Mouse (Mus musculus) MEL (cell line): ENCODE data around the gene Rab31. TPM values are rescaled to one million over a fixed set of nuclear protein-coding genes. Genes with fewer than 3 reads are reported as not detected.

ENCODE experiments used
- DNase-seq: peaks from one replicate; pipeline ENCODE4 v3.0.0; 2011; ENCODE audit warnings: low read depth, low spot score
- H3K27ac ChIP-seq: 2 replicates; pipeline ENCODE4 v1.5.1; 2012; ENCODE audit warnings: low read depth, mild to moderate bottlenecking, control low read depth, low read length, moderate library complexity; ENCODE audit not compliant: control insufficient read depth
- H3K27me3 ChIP-seq, 2 experiments: fragments of 150-350 bp in 1 of 2; sonication (generic) in 1 of 2; 2 replicates each; pipeline ENCODE4 v1.6.1; 2012; ENCODE audit warnings: low read length in 2 of 2, mild to moderate bottlenecking in 2 of 2, improper control_type of control experiment in 1 of 2, moderate library complexity in 1 of 2; ENCODE audit not compliant: insufficient read depth in 2 of 2, control insufficient read depth in 1 of 2
- H3K36me3 ChIP-seq, 2 experiments: 2 replicates each; pipeline ENCODE4 v1.6.1; 2012 to 2014; ENCODE audit warnings: low read length in 2 of 2, improper control_type of control experiment in 1 of 2, inconsistent platforms in 1 of 2, mild to moderate bottlenecking in 1 of 2; ENCODE audit not compliant: insufficient read depth in 2 of 2, control insufficient read depth in 1 of 2
- H3K4me1 ChIP-seq, 2 experiments: fragments of 150-350 bp in 1 of 2; sonication (generic) in 1 of 2; 2 replicates each; pipeline ENCODE4 v1.6.1; 2012; ENCODE audit warnings: low read length in 2 of 2, improper control_type of control experiment in 1 of 2, mild to moderate bottlenecking in 1 of 2; ENCODE audit not compliant: insufficient read depth in 2 of 2, control insufficient read depth in 1 of 2
- H3K4me3 ChIP-seq, 2 experiments: fragments of 150-350 bp in 1 of 2; sonication (generic) in 1 of 2; 2 replicates each; pipeline ENCODE4 v1.5.1; 2012; ENCODE audit warnings: low read depth in 2 of 2, low read length in 2 of 2, mild to moderate bottlenecking in 2 of 2, moderate library complexity in 2 of 2, control low read depth in 1 of 2, improper control_type of control experiment in 1 of 2; ENCODE audit not compliant: control insufficient read depth in 1 of 2, insufficient read depth in 1 of 2
- H3K79me2 ChIP-seq: 2 replicates; pipeline ENCODE4 v1.6.1; 2012; ENCODE audit warnings: mild to moderate bottlenecking, low read length, moderate library complexity; ENCODE audit not compliant: control insufficient read depth, poor library complexity, insufficient read depth
- H3K9ac ChIP-seq: 2 replicates; pipeline ENCODE4 v1.6.1; 2012; ENCODE audit warnings: low read depth, mild to moderate bottlenecking, control low read depth, low read length, moderate library complexity; ENCODE audit not compliant: control insufficient read depth, poor library complexity, severe bottlenecking
- H3K9me3 ChIP-seq: fragments of 150-350 bp; sonication (generic); replicated peaks from 2 replicates; pipeline ENCODE4 v1.6.1; 2012; ENCODE audit warnings: mild to moderate bottlenecking, low read length, improper control_type of control experiment, moderate library complexity; ENCODE audit not compliant: insufficient read depth
- CHD2 ChIP-seq: IDR thresholded peaks from 2 replicates; pipeline ENCODE4 v1.6.1; 2011; ENCODE audit warnings: low read length, improper control_type of control experiment
- CTCF ChIP-seq, 3 experiments: IDR thresholded peaks in 2 of 3; conservative IDR thresholded peaks in 1 of 3; 2 replicates each; pipeline ENCODE4 v1.5.1; 2011 to 2012; ENCODE audit warnings: low read length in 3 of 3, low read depth in 2 of 3, mild to moderate bottlenecking in 2 of 3, improper control_type of control experiment in 1 of 3, inconsistent platforms in 1 of 3, mixed read lengths in 1 of 3, moderate library complexity in 1 of 3; ENCODE audit not compliant: control insufficient read depth in 1 of 3, insufficient read depth in 1 of 3, poor library complexity in 1 of 3, severe bottlenecking in 1 of 3
- ELF1 ChIP-seq: IDR thresholded peaks from 2 replicates; pipeline ENCODE4 v1.6.1; 2014; ENCODE audit warnings: low read depth, mild to moderate bottlenecking, inconsistent platforms, low read length, improper control_type of control experiment, moderate library complexity
- MAFK ChIP-seq: IDR thresholded peaks from 2 replicates; pipeline ENCODE4 v1.6.1; 2011; ENCODE audit warnings: low read depth, mild to moderate bottlenecking, low read length, improper control_type of control experiment, borderline replicate concordance
- MAX ChIP-seq: IDR thresholded peaks from 2 replicates; pipeline ENCODE4 v1.6.1; 2011; ENCODE audit warnings: low read length, improper control_type of control experiment
- MEF2A ChIP-seq: IDR thresholded peaks from 2 replicates; pipeline ENCODE4 v1.6.1; 2014; ENCODE audit warnings: low read depth, mild to moderate bottlenecking, inconsistent platforms, low read length, improper control_type of control experiment; ENCODE audit not compliant: poor library complexity, insufficient replicate concordance, severe bottlenecking; ENCODE audit errors: extremely low read depth
- MYC ChIP-seq: IDR thresholded peaks from 2 replicates; pipeline ENCODE4 v1.6.1; 2011; ENCODE audit warnings: low read depth, mild to moderate bottlenecking, low read length, improper control_type of control experiment, moderate library complexity
- POLR2A ChIP-seq, 2 experiments: IDR thresholded peaks; 2 replicates each; pipeline ENCODE4 v1.6.1; 2011 to 2012; ENCODE audit warnings: low read length in 2 of 2, mild to moderate bottlenecking in 2 of 2, control low read depth in 1 of 2, improper control_type of control experiment in 1 of 2, low read depth in 1 of 2, moderate library complexity in 1 of 2; ENCODE audit not compliant: control insufficient read depth in 1 of 2, insufficient read depth in 1 of 2, poor library complexity in 1 of 2
- POLR2AphosphoS2 ChIP-seq: IDR thresholded peaks from 2 replicates; pipeline ENCODE4 v1.6.1; 2011; ENCODE audit warnings: low read length, improper control_type of control experiment
- POLR2AphosphoS5 ChIP-seq: IDR thresholded peaks from 2 replicates; pipeline ENCODE4 v1.6.1; 2012; ENCODE audit warnings: low read depth, borderline replicate concordance, mild to moderate bottlenecking, inconsistent platforms, low read length, moderate library complexity, mixed read lengths
- RAD21 ChIP-seq: IDR thresholded peaks from 2 replicates; pipeline ENCODE4 v1.6.1; 2011; ENCODE audit warnings: mild to moderate bottlenecking, low read depth, low read length, improper control_type of control experiment
- RCOR1 ChIP-seq: IDR thresholded peaks from 2 replicates; pipeline ENCODE4 v1.6.1; 2012; ENCODE audit warnings: low read depth, mild to moderate bottlenecking, inconsistent platforms, low read length, improper control_type of control experiment
- TAL1 ChIP-seq: IDR thresholded peaks from 2 replicates; pipeline ENCODE4 v1.6.1; 2012; ENCODE audit warnings: mild to moderate bottlenecking, inconsistent platforms, low read length, moderate library complexity, mixed read lengths
- TCF12 ChIP-seq: IDR thresholded peaks from 2 replicates; pipeline ENCODE4 v1.6.1; 2014; ENCODE audit warnings: low read depth, mild to moderate bottlenecking, inconsistent platforms, low read length, improper control_type of control experiment, moderate library complexity
- UBTF ChIP-seq: IDR thresholded peaks from 2 replicates; pipeline ENCODE4 v1.6.1; 2012; ENCODE audit warnings: low read depth, mild to moderate bottlenecking, inconsistent platforms, low read length, improper control_type of control experiment, moderate library complexity, borderline replicate concordance; ENCODE audit not compliant: insufficient read depth
- ZC3H11A ChIP-seq: IDR thresholded peaks from 2 replicates; pipeline ENCODE4 v1.6.1; 2012; ENCODE audit warnings: low read depth, mild to moderate bottlenecking, inconsistent platforms, low read length, improper control_type of control experiment
- ZKSCAN1 ChIP-seq: IDR thresholded peaks from 2 replicates; pipeline ENCODE4 v1.6.1; 2012; ENCODE audit warnings: low read depth, mild to moderate bottlenecking, inconsistent platforms, low read length, improper control_type of control experiment, moderate library complexity
- polyA plus RNA-seq, 2 experiments: library from polyadenylated mRNA; stranded (reverse) in 1 of 2; unstranded in 1 of 2; fragments of >175 nt in 1 of 2; fragments of >200 nt in 1 of 2; gene quantifications; 2 replicates each; pipeline versions ENCODE4 v1.2.1 to v1.2.4; 2012; ENCODE audit warnings: low replicate concordance in 2 of 2, low read depth in 1 of 2; ENCODE audit not compliant: insufficient read length in 2 of 2, insufficient read depth in 1 of 2, missing spikeins in 1 of 2
- total RNA-seq: library from RNA; depleted of rRNA; stranded (reverse); fragments of 300-350 nt; gene quantifications from 2 replicates; pipeline ENCODE4 v1.2.3, GENCODE M21; 2012

Gene Rab31
- total and polyA plus RNA-seq, 3 experiments: 23.6 to 25.7 TPM; not detected in 1

GRCm38 (mm10) chr17:65789576-65789975 is 17.0 kb upstream of the Rab31 start:
- Histone ChIP-seq H3K4me1 (peaks cover 2 to 8% of the 10 kb centered on the region in 2 experiments; a peak in 3 of 4 replicates), H3K36me3 (peaks cover under 1 to 2% of the 10 kb centered on the region in 2 experiments; a peak in 3 of 4 replicates), H3K9me3 (no peaks in the 10 kb centered on the region), H3K79me2 (peaks cover 69% of the 10 kb centered on the region), H3K27me3 (no peaks in the 10 kb centered on the region), H3K27ac (no peak overlapping the region), H3K4me3 (no peak overlapping the region), H3K9ac (no peak overlapping the region)
- no peak for TF ChIP-seq UBTF
- TF ChIP-seq POLR2AphosphoS2: no peak
- TF ChIP-seq ZC3H11A: no peak
- TF ChIP-seq CTCF (IDR thresholded peaks at IDR 0.05 in 2 of 3, conservative IDR thresholded peaks at IDR 0.05 in 1 of 3; ENCODE audit: control insufficient read depth in 1 of 3, insufficient read depth in 1 of 3, low read depth in 2 of 3, low read length in 3 of 3, poor library complexity in 1 of 3, severe bottlenecking in 1 of 3): no peak
- TF ChIP-seq ZKSCAN1: no peak
- TF ChIP-seq POLR2AphosphoS5: no peak
- no peak for TF ChIP-seq MEF2A
- TF ChIP-seq MAX: no peak
- no peak for TF ChIP-seq ELF1
- no peak for TF ChIP-seq POLR2A (IDR thresholded peaks at IDR 0.05; ENCODE audit: control insufficient read depth in 1 of 2, insufficient read depth in 1 of 2, low read depth in 1 of 2, low read length in 2 of 2, poor library complexity in 1 of 2)
- DNase-seq: no peak

- peaks cover 2 to 3% of the 10 kb centered on the region in 2 experiments for H3K36me3 ChIP-seq
- no peak overlapping the region for H3K4me3 ChIP-seq
- DNase-seq: no peak
- H3K9me3 ChIP-seq: no peaks in the 10 kb centered on the region
- peaks cover 6 to 10% of the 10 kb centered on the region in 2 experiments; a peak in 3 of 4 replicates for H3K4me1 ChIP-seq
- no peak overlapping the region for H3K9ac ChIP-seq
- H3K27ac ChIP-seq: no peak overlapping the region
- no peaks in the 10 kb centered on the region for H3K27me3 ChIP-seq
- H3K79me2 ChIP-seq: peaks cover 70% of the 10 kb centered on the region
- TF ChIP-seq MYC: no peak
- TF ChIP-seq MAFK: no peak
- TF ChIP-seq TCF12: no peak
- TF ChIP-seq CTCF (IDR thresholded peaks at IDR 0.05 in 2 of 3, conservative IDR thresholded peaks at IDR 0.05 in 1 of 3; ENCODE audit: control insufficient read depth in 1 of 3, insufficient read depth in 1 of 3, low read depth in 2 of 3, low read length in 3 of 3, poor library complexity in 1 of 3, severe bottlenecking in 1 of 3): no peak
- TF ChIP-seq RCOR1: no peak
- TF ChIP-seq RAD21: no peak
- no peak for TF ChIP-seq CHD2
- TF ChIP-seq TAL1: no peak
Measured at GRCm38 (mm10) chr17:65788542-65789291, 16.2 kb upstream of the Rab31 start.
